Mouse (Mus musculus) hindbrain, postnatal 0 days (tissue): ENCODE data around the gene Paox. TPM values are rescaled to one million over a fixed set of nuclear protein-coding genes. Genes with fewer than 3 reads are reported as not detected.

Experiments
- ATAC-seq: fragments of 200-750 bp; cut with Nextera tagmentation; 2 replicates; pipeline ENCODE4 v1.8.0; 2017; ENCODE audit warnings: mild to moderate bottlenecking, moderate TSS enrichment, moderate library complexity
- DNase-seq: peaks from one replicate; pipeline ENCODE4 v3.0.0-alpha.2; 2015; ENCODE audit warnings: low spot score
- H3K27ac ChIP-seq: fragments of 300-500 bp; sonication (generic); 2 replicates; pipeline ENCODE4 v1.5.1; 2014; ENCODE audit warnings: mild to moderate bottlenecking
- H3K27me3 ChIP-seq: fragments of 300-500 bp; sonication (generic); 2 replicates; pipeline ENCODE4 v1.6.1; 2014; ENCODE audit warnings: low read length, mixed read lengths; ENCODE audit not compliant: insufficient read depth
- H3K36me3 ChIP-seq: fragments of 300-500 bp; sonication (generic); 2 replicates; pipeline ENCODE4 v1.6.1; 2014; ENCODE audit warnings: low read length, mixed read lengths; ENCODE audit not compliant: insufficient read depth
- H3K4me1 ChIP-seq: fragments of 300-500 bp; sonication (generic); 2 replicates; pipeline ENCODE4 v1.6.1; 2014; ENCODE audit warnings: antibody characterized with exemption, low read length, mixed read lengths; ENCODE audit not compliant: insufficient read depth
- H3K4me2 ChIP-seq: fragments of 300-500 bp; sonication (generic); 2 replicates; pipeline ENCODE4 v1.6.1; 2014; ENCODE audit warnings: low read depth, mild to moderate bottlenecking, low read length, moderate library complexity, mixed read lengths
- H3K4me3 ChIP-seq: fragments of 300-500 bp; sonication (generic); 2 replicates; pipeline ENCODE4 v1.5.1; 2014; ENCODE audit warnings: low read length
- H3K9ac ChIP-seq: fragments of 300-500 bp; sonication (generic); replicated peaks from 2 replicates; pipeline ENCODE4 v1.6.1; 2014; ENCODE audit warnings: mild to moderate bottlenecking, low read length, moderate library complexity, mixed read lengths
- H3K9me3 ChIP-seq: fragments of 300-500 bp; sonication (generic); 2 replicates; pipeline ENCODE4 v1.6.1; 2016; ENCODE audit warnings: low read length, mixed read lengths
- CTCF ChIP-seq: IDR thresholded peaks from 2 replicates; pipeline ENCODE4 v1.5.1; 2016; ENCODE audit warnings: antibody characterized with exemption, control low read depth, low read depth
- whole genome bisulfite sequencing: fragments of 180-500 bp; shearing (Covaris S2); extraction: QIAGEN DNeasy Blood & Tissue Kit; methylation state at CpG from one replicate; pipeline ENCODE4 v1.1.7; 2014; 5-methylcytosine and 5-hydroxymethylcytosine counted together
- polyA plus RNA-seq: library from polyadenylated mRNA; unstranded; fragments of >200 nt; fragmentation: Nextera tagmentation; extraction: Ambion mirVana; gene quantifications from 2 replicates; pipeline ENCODE4 v1.2.1, GENCODE M21; 2015
- total RNA-seq: library from RNA; depleted of rRNA; stranded (reverse); fragments of >200 nt; gene quantifications from 2 replicates; pipeline ENCODE4 v1.2.3, GENCODE M21; 2014

The Paox gene
- total and polyA plus RNA-seq, 2 experiments from 2014 or later = 8.9 to 15.2 TPM

DNA sequence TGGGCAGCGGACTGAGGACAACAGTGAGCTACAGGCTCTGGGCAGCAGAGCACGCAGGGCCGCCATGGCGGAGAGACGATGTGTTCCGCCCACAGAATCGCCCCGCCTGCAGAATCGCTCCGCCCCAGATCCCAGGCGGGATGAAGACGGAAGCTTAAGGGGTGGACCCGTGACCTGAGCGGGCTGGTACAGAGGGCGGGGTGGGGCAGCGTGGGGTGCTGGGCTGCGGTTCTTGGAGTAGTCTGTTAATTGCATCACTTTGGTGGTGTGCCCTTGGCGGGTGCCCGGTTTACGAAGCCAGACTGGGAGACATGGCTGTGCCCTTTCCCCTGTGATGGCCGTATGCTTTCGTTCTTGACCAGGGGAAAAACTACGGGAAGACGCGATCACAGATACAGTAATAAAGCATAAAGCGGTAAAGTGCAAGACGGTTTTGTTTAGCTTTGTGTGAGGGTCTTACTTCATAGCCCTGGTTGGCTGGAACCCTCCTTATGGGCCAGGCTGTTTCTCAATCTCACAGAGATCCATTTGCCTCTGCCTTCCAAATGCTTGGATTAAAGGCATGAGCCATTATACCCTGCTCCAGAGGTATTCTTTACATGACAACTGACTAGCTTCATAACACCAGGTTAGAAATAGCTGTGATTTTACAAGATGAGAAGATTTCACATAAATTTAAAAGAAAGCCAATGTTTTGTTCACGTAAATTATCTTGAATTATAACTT lies 893 bp downstream of the Paox start, which contains the start of gene Echs1:
Gene Echs1, minus strand, starts transcription at position 148 of the 726 bp plus-strand sequence.
- peaks cover 4% of the 10 kb centered on the region; the same call in 1 of the 2 replicates for H3K4me1 ChIP-seq
- ATAC-seq = peak; percentile 97
- peak within 1 kb of the TSS; percentile 71 for H3K4me3 ChIP-seq
- no peak for TF ChIP-seq CTCF
- H3K4me2 ChIP-seq = peak within 1 kb of the TSS; percentile 69
- no peaks in the 10 kb centered on the region for H3K27me3 ChIP-seq
- no peaks in the 10 kb centered on the region for H3K9me3 ChIP-seq
- peak; percentile 90 for DNase-seq
- H3K36me3 ChIP-seq = no peaks in the 10 kb centered on the region; the same call in 1 of the 2 replicates
- H3K27ac ChIP-seq = peak within 1 kb of the TSS; percentile 86
- peak within 1 kb of the TSS; percentile 81 for H3K9ac ChIP-seq
- 4% methylated on average over 28 of the region's 28 CpGs for WGBS

DNA sequence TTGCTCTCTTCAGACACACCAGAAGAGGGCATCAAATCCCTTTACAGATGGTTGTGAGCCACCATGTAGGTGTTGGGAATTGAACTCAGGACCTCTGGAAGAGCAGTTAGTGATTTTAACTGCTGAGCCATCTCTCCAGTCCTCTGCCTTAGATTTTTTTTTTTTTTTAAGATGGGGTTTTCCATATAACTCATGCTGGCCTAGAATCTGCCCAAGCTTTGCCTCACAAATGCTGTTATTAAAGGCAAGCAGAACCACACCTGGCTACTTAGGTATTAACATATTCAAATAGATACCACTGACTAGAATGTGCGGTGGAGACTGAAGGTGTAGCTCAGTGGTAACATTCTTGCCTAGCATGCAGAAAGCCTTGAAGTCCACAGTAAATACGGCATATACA lies 4.9 kb downstream of the Paox start:
- no peak for ATAC-seq
- Histone ChIP-seq H3K4me1 (peaks cover 4% of the 10 kb centered on the region; the same call in 1 of the 2 replicates), H3K27me3 (no peaks in the 10 kb centered on the region), H3K9ac (no peak overlapping the region), H3K27ac (no peak overlapping the region), H3K4me2 (no peak overlapping the region), H3K4me3 (no peak overlapping the region), H3K9me3 (no peaks in the 10 kb centered on the region), H3K36me3 (no peaks in the 10 kb centered on the region)
- DNase-seq = no peak
- WGBS = 84% methylated on average over 2 of the region's 2 CpGs
- no peak for TF ChIP-seq CTCF

DNA sequence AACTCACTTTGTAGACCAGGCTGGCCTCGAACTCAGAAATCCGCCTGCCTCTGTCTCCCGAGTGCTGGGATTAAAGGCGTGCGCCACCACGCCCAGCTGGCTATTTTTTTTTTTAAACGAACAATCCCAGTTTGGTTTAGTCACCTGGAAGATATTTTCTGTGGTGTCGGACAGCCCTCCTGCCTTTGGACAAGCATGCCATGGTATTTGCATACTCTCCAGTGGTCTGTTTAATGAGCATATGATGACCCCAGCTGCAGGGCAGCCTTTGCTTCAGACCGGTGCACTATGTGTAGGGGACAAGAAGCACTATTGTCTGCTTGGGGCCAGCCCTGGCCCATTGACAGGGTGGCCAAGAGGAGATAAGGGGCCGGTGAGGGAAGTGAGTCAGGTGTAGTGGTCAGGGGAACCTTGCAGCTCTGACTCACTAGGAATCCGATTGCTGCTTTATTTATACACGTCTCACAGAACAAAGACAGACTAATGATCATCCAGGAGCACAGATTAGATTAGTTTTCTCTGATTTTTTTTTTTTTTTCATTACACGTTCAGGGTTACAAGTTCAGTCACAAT lies 5.8 kb downstream of the Paox start:
- Histone ChIP-seq H3K36me3 (no peaks in the 10 kb centered on the region), H3K9me3 (no peaks in the 10 kb centered on the region), H3K27me3 (no peaks in the 10 kb centered on the region), H3K27ac (no peak overlapping the region), H3K4me2 (no peak overlapping the region), H3K4me1 (peaks cover 4% of the 10 kb centered on the region; the same call in 1 of the 2 replicates), H3K9ac (no peak overlapping the region), H3K4me3 (no peak overlapping the region)
- ATAC-seq (no peak), DNase-seq (no peak)
- TF ChIP-seq CTCF = no peak
- WGBS = 69% methylated on average over 12 of the region's 13 CpGs

DNA sequence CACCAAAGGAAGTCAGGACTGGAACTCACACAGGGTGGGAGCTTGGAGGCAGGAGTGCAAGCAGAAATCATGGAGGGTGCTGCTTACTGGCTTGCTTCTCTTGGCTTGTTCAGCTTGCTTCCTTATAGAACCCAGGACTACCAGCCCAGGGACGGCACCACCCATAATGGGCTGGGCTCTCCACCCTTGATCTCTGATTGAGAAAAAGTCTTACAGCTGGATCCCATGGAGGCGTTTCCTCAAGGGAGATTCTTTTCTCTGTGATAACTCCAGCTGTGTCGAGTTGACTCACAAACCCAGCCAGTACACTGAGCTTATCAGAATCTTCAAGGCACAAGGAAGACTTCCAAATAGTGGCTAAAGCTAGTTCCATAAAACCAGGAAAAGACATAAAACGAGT lies 7.2 kb downstream of the Paox start:
- no peak for TF ChIP-seq CTCF
- Histone ChIP-seq H3K27ac (no peak overlapping the region), H3K9me3 (no peaks in the 10 kb centered on the region), H3K27me3 (no peaks in the 10 kb centered on the region), H3K4me3 (no peak overlapping the region), H3K36me3 (no peaks in the 10 kb centered on the region), H3K4me1 (no peaks in the 10 kb centered on the region), H3K9ac (no peak overlapping the region), H3K4me2 (no peak overlapping the region)
- ATAC-seq = no peak
- no peak for DNase-seq
- WGBS = 38% methylated on average over 4 of the region's 4 CpGs

DNA sequence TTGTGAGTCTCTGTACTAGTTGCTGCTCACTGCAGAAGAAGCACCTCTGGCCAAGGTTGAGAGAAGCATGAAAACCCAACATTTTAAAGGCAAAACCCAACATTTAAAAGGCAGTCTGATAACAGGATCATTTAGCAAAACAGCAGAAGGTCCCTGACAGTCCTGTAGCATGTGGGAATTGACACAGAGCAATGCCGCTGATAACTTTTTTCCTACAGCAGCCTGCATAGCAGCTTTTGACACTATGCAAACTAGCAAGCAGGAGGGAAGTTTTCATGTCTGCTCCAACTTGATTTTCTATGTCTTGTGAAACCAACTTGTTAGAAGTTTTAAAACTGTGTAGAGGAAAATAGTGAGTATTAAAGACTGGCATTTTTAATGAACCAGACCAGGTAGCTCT lies 8.8 kb downstream of the Paox start:
- Histone ChIP-seq H3K36me3 (no peaks in the 10 kb centered on the region), H3K27me3 (no peaks in the 10 kb centered on the region), H3K9ac (no peak overlapping the region), H3K4me1 (no peaks in the 10 kb centered on the region), H3K27ac (no peak overlapping the region), H3K4me2 (no peak overlapping the region), H3K4me3 (no peak overlapping the region), H3K9me3 (no peaks in the 10 kb centered on the region)
- WGBS = 85% methylated on average over 1 of the region's 1 CpGs
- ATAC-seq (no peak), DNase-seq (no peak)
- no peak for TF ChIP-seq CTCF

DNA sequence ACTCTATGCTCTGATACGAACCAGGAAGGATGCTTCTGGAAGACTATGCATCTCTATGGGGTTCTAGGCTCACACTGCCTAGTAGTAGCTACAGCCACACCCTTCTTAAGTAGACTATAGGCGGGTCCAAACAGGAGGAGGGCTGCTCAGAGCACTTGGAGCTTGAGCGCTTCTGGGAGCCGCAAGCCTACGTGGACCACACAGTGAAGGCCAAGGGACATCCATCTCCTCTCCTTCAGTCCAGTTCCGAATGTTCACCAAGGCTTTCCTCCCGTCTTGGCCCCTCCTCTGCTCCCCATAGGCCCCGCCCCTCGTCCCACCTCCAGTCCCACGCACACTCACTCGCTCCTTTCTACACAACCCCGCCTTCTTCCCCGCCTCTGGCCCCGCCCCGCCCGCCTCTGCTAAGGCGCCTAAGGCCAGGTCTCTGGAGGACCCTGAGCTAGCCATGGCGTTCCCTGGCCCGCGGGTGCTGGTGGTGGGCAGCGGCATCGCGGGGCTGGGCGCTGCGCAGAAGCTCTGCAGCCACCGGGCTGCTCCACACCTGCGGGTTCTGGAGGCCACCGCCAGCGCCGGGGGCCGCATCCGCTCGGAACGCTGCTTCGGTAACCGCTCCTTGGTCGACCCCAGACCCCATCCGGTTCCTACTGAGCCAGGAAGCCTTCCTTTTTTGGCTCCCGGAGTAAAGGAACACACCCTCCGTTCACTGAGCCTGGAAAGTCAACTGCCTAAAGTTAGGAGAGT lies 9.9 kb downstream of the Paox start:
- H3K27me3 ChIP-seq = no peaks in the 10 kb centered on the region
- peak overlapping the region; percentile 73 for H3K9ac ChIP-seq
- peak overlapping the region; percentile 70 for H3K4me3 ChIP-seq
- H3K4me2 ChIP-seq = peak overlapping the region; percentile 60
- 2% methylated on average over 40 of the region's 40 CpGs for WGBS
- peak; percentile 91 for DNase-seq
- no peaks in the 10 kb centered on the region for H3K4me1 ChIP-seq
- TF ChIP-seq CTCF = no peak
- H3K27ac ChIP-seq = peak overlapping the region; percentile 51; the same call in 1 of the 2 replicates
- no peaks in the 10 kb centered on the region for H3K9me3 ChIP-seq
- H3K36me3 ChIP-seq = no peaks in the 10 kb centered on the region
- ATAC-seq = peak; percentile 98
